Mouse (Mus musculus): ENCODE data around the gene Ankrd2.

Gene Ankrd2

GRCm38 (mm10) chr19:42089103-42089747 is 53.4 kb downstream of the Ankrd2 start:
- intact Hi-C loops (cut with DNase I): no loop called here

GRCm38 (mm10) chr19:42089748-42090595 is 54.2 kb downstream of the Ankrd2 start, which contains the start of gene Pi4k2a:
TSS of gene Pi4k2a (plus strand) at chr19:42090470.
- intact Hi-C loops (cut with DNase I): loop anchor here (5.0 kb wide), 1 partner anchor 37 kb away; the partner anchor contains the start of gene Avpi1

GRCm38 (mm10) chr19:42090637-42091141 is 54.9 kb downstream of the Ankrd2 start:
- intact Hi-C loops (cut with DNase I): loop anchor here (5.0 kb wide), 1 partner anchor 37 kb away; the partner anchor contains the start of gene Avpi1
